Mouse (Mus musculus): ENCODE results near the gene Shisal2b.
"Not testable (repeated sequence)": the region's sequence is repeated elsewhere in the genome, so short reads cannot be mapped to it uniquely, and the experiment has no call there.

Gene Shisal2b

DNA sequence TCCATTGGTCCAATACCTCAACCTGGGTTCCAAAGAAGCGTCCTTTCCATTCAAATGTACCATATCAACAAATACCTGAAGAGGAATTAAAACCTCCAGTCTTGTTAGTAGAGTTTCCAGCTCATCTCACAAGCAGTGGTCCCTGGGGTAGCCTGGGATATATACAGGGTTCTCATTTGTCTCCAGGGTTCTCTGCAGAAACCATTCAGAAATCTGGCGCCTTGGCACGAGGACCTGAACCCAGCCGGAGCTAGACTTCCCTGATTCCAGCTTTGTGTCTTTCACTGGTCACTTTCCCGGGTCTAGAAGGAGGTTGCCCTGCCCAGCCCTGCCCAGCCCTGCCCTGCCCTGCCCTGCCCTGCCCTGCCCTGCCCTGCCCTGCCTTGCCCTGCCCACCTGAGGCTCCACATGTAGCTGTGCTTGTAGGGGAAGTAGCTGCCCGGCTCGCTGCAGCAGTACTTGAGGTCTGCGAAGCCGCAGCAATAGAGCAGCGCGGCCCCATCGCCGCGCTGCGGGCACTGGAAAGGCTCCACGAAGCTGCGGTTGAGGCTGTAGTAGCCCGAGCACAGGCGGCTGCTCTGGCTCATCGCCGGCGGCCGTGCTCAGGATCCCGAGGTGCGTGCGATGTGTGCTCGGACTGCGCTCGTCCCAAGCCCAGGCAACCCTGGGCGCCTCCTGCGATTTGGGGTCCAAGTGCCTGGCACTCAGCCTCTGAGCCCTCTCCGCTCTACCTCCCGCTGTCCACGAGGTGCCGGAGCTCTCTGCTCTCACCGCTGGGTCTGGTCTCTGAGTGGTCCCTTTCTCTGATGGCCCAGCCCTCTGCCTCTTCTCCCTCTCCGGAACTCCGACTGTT lies at the start of gene Shisal2b:
Gene Shisal2b (minus strand): TSS at position 767 of the 853 bp plus-strand sequence.
- in situ Hi-C loops (cut with MboI, MseI), result no loop called here

DNA sequence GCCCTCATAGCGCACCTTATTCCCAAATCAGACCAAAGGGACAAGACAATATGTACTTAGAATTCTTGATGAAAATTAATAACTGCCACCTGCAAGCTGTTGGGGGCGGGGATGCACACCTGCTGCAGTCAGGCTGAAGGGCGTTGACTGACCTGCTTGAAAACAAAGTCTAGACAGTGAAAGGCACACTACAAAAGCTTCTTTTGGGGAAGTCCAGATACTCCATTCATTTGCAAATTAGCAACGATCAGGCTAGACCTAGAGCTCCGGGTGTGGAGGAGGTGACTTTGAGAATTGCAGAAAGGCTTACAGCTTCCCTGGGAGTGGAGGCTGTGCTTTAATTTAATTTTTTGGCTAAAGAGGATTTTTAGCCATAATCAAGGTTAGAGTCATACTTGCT lies 47.9 kb upstream of the Shisal2b start:
- in situ Hi-C loops (cut with MboI, MseI), result not testable (repeated sequence)

DNA sequence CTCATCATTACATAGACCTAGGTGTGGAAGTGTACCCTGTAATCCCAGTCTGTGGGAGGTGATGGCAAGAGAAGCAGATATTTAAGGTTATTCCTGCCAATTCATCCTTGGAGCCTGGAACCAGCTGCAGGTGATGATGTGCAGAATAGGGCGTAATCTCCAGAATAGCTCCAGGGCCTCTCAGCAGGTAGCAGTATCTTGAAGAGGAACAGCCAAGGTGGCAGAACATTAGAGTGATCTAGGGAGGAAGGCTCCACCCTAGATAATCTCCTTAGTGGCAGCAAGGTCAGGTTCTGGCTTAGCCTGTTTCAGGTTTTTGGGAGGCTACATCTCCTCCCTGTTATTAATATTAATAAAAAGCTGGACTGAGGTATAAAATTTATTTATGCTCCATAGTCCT lies 47.3 kb upstream of the Shisal2b start:
- in situ Hi-C loops (cut with MboI, MseI), result not testable (repeated sequence)

DNA sequence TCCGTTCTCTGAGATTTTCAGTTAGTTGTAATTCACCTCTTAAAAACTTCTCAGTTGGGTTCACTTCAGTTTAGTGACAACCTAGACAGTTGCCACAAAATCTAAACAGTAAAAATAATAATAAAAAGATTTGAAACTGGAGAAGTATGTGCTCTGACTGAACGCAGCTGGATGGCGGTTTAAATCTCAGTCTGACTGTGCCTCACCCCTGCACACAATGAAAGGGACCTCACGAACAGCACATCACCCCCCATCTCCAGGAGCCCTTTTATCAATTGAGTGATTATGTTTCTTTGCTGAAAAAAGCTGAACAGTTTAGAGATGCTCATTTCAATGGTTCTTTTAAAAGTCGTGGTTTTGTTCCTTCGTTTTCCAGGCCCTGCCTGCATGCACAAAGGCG lies 45.0 kb upstream of the Shisal2b start:
- in situ Hi-C loops (cut with MboI, MseI), result no loop called here

DNA sequence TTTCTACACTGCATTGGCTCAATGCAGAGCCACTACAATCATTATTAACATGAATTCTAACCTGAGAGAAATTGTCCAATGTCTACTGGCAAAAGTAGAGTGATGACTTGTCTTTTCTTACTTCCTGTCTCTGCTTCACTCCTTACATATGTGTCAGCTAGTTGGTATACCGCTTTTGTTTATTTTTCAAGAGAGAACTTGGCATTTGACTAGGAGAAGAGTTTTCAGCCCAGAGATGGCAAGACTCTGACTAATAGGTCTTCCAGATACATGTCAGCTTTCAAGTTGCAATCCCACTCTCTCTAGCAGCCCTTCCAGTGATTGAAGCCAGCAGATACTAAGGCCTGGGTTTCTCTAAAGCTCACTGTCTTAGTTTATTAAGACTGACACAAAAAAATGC lies 31.1 kb upstream of the Shisal2b start:
- in situ Hi-C loops (cut with MboI, MseI), result loop anchor here in 1 of 2 experiments (5.0 kb wide), 1 partner anchor 98 kb away; no protein-coding TSS in a partner anchor

DNA sequence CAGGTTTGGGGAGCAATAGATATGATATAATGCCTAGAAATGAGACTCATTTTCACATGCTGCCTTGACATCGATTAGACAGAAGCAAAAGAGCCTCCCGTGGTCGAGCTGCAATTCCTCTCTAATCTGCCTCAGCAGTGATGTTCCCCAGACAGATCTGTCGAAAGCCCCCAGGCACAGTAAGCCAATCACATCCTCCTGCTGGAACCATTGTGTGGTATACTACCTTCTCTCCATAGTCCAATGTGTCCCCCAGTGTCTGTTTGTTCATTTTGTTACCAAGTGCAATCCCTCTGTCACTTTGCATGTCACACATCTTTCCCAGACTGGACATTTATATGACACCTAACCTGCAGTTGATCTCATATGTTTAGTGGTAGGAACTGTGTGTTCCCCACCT lies 28.6 kb upstream of the Shisal2b start:
- in situ Hi-C loops (cut with MboI, MseI), result loop anchor here in 1 of 2 experiments (5.0 kb wide), 1 partner anchor 100 kb away; no protein-coding TSS in a partner anchor

DNA sequence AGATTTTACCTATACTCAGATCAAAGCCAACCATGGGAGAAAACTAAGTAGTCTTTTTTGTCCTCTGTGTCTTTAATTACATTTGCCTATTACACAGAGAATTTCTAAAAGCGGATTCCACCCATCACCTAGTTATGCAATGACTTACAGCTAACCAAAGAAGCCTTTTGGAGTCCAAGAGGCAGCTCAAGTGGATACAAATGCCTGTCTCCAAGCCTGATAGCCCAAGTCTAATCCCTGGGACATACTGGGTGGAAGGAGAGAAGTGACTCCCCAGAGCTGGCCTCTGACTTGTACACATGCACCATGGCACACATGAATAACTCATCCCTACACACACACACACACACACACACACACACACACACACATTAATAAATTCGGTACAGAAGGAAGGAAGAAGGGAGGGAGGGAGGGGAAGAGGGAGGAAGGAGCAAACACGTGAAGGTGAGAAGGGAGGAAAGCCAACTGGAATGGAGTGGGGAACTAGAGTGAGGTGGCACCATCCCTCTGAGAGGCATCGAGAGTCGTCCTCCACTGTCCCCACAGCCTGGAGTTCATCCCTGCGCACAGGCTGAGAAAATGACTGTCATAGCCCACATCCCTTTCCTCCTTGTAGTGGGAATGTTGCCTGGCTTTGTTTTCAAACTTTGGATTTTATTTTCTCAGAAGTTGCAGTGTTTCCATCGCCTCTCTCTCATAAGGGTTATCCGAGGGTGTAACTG lies 22.8 kb upstream of the Shisal2b start:
- in situ Hi-C loops (cut with MboI, MseI), result no loop called here

DNA sequence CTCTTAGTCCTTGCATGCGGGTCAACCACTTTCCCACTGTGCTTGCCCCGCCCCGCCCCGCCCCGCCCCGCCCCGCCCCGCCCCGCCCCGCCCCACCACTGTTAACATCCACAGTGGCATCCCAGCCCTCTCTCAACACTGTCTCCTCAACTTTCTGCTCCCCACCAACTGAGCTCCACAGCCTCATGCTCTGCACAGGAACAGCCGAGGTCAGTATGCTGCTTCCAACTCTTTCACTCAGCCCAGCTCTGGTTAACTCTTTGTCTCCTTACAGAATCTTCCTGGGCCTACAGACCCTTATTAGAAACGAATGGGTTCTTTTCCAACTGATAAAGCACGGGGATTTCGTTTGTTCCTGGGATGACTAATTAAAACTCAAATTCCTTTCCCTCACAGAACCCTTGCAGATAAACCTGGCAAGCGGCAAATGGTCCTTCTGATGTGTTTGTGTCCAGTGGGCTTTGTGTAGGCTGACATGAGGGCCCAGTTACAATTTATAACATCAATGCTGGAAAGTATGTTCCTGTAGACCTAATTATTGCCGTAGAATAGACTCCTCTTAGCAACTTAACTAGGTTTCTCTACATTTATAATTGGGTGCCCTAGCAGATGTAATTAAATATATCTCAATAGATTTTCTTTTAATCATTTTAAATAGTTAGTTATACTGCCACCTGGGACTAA lies 20.0 kb upstream of the Shisal2b start:
- in situ Hi-C loops (cut with MboI, MseI), result no loop called here

DNA sequence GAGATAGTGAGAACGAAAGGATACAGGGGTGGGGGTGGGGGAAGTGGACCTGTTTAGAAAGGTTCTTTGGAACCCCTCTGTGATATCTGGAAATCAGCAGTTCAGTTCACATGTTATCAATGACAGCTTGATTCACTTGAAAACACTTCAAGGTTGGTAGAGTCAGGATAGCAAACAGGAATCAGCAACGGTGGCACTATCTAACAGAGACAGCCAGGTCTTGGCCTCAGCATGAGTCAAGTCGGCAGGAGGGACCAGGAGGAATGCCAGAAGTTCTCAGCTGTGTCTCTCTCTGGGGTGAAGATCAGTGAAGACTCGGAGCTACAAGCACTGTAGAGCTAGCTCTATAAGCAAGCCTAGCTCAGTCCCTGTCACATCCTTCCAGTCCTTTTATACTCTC lies 14.8 kb upstream of the Shisal2b start:
- in situ Hi-C loops (cut with MboI, MseI), result no loop called here

DNA sequence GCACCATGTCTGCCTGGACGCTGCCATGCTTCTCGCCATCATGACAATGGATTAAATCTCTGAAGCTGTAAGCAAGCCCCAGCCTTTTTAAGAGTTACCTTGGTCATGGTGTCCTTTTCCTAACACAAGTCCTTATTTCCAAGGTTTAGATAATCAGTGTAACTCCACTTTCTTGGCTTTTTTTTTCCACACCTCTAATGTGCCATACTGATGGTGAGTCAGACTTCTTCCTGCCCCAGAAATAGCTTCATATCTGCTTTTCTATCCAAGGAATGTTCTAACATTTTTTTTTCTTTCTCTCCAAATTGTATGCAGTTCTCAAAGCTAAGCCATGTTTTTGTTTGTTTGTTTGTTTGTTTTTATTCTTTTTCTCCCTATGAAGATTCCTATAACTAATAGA lies 6.2 kb upstream of the Shisal2b start:
- in situ Hi-C loops (cut with MboI, MseI), result no loop called here

DNA sequence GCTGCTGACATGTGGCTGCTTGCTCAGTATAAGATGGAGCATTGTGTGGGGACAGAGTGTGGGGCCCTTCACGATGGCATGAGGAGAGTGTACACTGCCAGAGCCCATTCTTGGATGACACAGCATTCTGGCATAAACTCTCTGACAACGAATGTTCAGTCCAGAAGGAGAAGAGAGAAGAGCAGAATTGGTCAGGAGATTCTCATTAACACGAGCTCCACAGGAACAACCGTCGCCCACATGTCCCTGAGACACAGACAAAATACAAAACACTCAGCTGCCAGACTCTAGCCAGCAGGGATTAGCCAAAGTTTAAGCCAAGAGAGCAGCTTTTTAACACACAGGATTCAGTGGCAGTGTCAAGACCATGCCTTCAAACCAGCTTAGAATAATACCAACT lies 3.0 kb upstream of the Shisal2b start:
- in situ Hi-C loops (cut with MboI, MseI), result no loop called here

DNA sequence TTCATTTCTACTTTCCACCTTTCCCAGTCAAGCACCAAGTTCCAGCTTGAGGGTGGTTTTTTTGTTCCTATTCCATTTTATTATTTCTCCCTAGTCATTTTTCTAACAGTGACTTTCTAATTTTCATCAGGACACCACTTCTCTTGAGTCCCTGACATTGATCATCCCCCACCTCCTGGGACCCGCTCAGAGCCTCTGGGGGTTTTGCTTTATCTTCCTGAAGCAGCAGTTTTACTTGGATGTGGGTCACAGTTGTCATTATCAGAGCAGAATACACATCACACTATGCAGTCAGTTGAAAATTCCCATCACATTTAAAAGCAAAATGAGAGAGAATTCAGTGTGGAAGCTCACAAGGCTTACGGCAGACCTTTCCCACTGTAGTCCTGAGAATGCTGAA lies 10.0 kb downstream of the Shisal2b start:
- in situ Hi-C loops (cut with MboI, MseI), result no loop called here

DNA sequence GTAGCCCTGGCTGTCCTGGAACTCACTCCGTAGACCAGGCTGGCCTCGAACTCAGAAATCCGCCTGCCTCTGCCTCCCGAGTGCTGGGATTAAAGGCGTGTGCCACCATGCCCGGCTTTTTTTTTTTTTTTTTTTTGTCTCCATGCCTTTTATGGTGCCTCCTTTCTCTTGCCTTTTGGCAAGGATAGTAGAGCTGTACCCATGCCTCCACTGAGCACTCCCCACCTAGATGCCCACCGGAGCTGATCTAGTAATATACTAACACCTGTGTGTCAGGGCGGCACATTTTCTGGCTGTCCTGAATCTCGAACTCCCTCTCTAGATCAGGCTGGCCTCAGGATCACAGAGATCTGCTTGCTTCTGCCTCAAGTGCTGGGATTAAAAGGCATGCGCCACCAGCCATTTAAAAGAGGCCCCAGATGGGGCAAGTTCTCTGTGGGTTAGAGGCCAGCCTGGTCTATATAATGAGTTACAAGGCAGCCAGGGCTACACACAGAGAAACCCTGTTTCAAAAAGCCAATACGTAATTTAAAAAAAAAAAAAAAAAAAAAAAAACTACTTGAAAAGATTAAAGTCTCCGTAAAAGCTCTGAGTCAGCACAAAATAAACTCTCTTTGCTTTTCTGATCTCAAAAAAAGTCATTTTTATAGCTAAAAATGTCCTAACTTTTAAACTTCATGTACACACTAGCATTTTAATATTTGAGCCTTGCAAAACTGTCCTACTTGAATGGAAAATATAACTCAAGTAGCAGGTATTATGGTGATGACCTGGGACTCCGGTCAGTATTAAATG lies 20.2 kb downstream of the Shisal2b start:
- in situ Hi-C loops (cut with MboI, MseI), result loop anchor here in 1 of 2 experiments (10.0 kb wide), 1 partner anchor 1101 kb away; no protein-coding TSS in a partner anchor

DNA sequence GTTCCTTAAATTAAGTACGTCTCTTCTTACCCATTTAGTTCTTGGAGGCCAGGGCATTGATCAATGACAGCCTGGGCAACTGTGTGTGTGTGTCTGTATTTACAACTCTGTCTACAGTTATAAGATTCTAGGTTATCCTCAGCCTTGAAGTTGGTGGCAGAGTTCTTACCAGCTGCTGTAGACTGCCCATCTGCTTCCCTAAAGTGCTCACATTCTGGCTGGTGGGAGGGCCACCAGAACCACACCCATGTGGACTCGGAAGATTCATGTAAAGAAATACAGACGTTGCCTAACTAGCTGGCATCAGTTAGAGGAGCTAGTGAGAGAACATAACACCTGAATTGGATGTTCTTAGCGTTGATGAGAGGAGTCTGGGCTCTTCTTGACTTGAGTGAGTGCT lies 21.8 kb downstream of the Shisal2b start:
- in situ Hi-C loops (cut with MboI, MseI), result loop anchor here in 1 of 2 experiments (10.0 kb wide), 1 partner anchor 1103 kb away; no protein-coding TSS in a partner anchor

DNA sequence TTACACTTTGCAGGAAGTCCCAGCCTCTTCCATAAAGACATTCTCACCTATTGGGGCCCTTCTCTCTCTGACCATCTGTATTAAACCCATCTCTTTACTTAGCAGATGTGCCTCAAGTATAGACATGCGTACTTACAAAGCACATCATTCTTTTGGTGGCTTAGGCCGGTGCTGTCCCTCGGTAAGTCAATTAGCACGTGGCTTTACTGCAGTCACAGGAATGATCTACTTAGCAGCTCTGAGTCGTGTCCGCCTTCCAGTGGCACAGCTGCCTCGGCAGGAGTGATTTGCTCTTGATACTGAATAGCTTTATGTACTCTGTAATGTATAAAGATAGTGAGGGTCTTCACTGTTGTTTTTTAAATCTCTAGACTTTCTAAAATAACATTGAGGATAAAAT lies 26.1 kb downstream of the Shisal2b start:
- in situ Hi-C loops (cut with MboI, MseI), result no loop called here

DNA sequence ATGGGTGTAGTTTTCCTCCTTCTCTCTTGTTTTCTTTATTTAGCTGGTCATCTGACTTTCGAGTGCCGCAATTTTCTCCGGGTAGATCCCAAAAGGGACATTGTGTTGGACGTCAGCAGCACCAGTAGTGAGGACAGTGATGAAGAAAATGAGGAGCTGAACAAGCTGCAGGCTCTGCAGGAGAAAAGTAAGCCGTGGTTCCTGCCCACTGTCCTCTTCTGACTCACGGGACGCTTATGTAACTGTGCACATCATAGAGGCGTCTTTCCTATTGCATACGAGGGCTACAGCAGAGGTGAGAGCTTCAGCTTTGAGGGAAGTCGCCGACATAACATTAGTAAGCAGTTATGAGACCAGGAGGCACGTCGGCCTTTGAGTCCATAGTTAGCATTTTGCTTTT lies 30.9 kb downstream of the Shisal2b start:
- in situ Hi-C loops (cut with MboI, MseI), result no loop called here

DNA sequence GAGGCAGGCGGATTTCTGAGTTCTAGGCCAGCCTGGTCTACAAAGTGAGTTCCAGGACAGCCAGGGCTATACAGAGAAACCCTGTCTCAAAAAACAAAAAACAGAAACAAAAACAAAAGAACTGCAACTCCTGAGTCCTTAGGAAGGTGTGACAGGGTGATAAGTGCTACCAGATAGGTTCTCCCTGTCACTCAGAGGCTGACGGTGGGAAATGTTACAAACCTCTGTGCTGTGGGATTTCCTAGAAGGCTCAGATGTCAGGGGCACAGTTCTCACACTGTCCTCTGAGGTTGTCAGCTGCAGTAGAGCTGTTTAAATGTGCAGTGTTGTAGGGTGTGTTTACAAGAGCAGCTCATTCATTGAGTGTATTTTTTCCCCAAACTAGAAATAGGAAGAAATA lies 38.2 kb downstream of the Shisal2b start:
- in situ Hi-C loops (cut with MboI, MseI), result no loop called here

DNA sequence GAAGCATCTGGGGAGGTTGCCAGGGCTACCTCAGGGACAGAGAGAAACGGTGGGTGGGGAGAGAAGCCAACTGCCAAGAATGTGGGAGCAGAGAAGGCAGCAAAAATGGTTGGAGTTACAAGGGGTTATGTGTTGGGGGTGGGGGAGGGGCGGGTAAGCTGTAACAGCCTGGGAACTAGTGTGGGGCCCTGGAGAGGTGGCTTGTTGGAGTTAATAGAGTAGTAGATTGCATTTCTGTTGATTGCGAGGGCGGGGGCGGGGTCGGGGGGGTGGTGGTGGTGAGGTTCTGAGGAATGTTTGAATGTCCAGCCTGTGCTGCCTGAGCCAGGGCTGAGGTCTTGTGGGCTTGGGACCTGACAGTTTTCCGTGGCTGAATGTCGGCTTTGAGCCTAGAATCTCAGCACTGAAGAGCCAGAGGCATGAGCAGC lies 41.3 kb downstream of the Shisal2b start:
- in situ Hi-C loops (cut with MboI, MseI), result no loop called here

DNA sequence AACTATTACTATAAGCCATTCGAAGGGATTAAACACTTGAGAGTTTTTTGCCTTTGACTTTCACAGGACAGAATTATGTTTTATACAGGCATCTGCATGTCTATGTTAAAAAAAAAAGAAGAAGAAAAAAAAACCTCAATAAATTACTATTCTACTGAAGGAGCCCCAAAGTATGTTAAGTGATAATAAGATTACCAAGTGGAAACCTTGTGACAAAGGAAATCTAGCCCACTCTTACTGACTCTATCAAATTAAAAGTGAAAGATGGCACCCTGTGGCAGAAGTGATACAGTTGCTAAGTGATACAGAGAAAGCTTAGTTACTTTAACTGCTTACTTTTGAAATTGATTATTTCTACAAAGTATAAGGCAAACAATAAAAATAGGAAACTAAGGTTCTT lies 41.8 kb downstream of the Shisal2b start:
- in situ Hi-C loops (cut with MboI, MseI), result no loop called here

DNA sequence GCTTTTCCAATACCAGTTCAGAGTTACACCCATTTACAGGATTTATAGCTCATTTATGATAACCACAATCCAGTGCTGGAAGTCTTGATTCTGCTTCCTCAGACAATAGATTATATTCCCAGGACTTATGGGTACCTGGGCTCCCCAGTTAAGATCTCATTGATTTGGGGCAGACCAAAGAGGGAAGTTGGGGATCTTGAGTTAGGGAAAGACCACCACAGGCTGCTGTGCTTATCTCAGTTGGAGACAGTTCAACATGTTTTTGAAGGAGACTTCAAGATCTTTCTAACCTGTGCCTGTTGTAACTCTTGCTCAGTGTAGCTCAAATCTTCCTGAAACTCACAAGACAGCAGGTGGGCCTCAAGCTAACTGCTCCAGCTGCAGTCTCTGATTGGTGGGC lies 42.5 kb downstream of the Shisal2b start:
- in situ Hi-C loops (cut with MboI, MseI), result no loop called here

DNA sequence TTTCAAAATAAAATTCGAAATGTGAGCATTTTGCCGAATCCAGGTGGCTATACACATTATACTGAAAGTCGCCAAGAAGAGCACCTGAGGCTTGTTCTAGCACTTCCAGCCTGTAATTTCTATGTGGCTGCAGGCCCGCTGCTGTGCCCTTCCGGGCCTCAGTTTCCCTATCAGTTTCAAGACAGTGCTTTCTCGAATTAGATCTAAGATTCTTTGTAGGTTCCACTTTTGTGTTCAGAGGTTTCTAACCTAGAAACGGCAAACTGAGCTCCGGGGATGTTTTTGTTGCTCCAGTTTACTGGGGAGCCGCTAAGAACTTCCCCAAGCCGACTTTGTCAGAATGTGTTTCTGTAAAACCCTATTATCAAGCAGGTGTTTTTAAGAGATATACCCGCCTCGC lies 46.0 kb downstream of the Shisal2b start:
- in situ Hi-C loops (cut with MboI, MseI), result loop anchor here (5.0 kb wide), 2 partner anchors 105 to 120 kb away; no protein-coding TSS in a partner anchor
